Mouse (Mus musculus): ENCODE measurements at regions not wholly inside any gene's neighbourhood (a gene's known extent, or its start where the extent isn't known, plus 50 kb on each side); places are given as distances from the start of the nearest gene placed in this dataset.

GRCm38 (mm10) chr12:54290311-54290710 lies 86.7 kb upstream of the Egln3 start:
- TF ChIP-seq POU5F1 (IDR thresholded peaks at IDR 0.05; ENCODE audit: borderline replicate concordance, low read length) (no peak), CTCF (conservative IDR thresholded peaks at IDR 0.05; ENCODE audit: low read length) (no peak)

Data from E14TG2a.4 (cell line).